Mouse (Mus musculus) heart, adult 2 months (tissue): ENCODE measurements at regions not wholly inside any gene's neighbourhood (a gene's known extent, or its start where the extent isn't known, plus 50 kb on each side); places are given as distances from the start of the nearest gene placed in this dataset.

Experiments
- DNase-seq, 2 experiments: peaks; one replicate each; pipeline ENCODE4 v3.0.0; 2021
- H3K27ac ChIP-seq: fragments of 200-600 bp; 2 replicates; pipeline ENCODE4 v1.8.1; 2022
- H3K27me3 ChIP-seq: fragments of 200-500 bp; 2 replicates; pipeline ENCODE4 v1.6.1; 2012; ENCODE audit warnings: mild to moderate bottlenecking, low read length, inconsistent platforms, mixed read lengths; ENCODE audit not compliant: control insufficient read depth, insufficient read depth
- H3K36me3 ChIP-seq: fragments of 200-500 bp; 2 replicates; pipeline ENCODE4 v1.6.1; 2012; ENCODE audit warnings: low read length, inconsistent platforms; ENCODE audit not compliant: control insufficient read depth, insufficient read depth
- H3K4me1 ChIP-seq: fragments of 200-500 bp; 2 replicates; pipeline ENCODE4 v1.6.1; 2011; ENCODE audit warnings: low read length; ENCODE audit not compliant: control insufficient read depth, insufficient read depth
- H3K4me3 ChIP-seq: fragments of 200-600 bp; 2 replicates; pipeline ENCODE4 v1.8.1; 2022
- H3K79me2 ChIP-seq: fragments of 200-500 bp; replicated peaks from 2 replicates; pipeline ENCODE4 v1.6.1; 2012; ENCODE audit warnings: mild to moderate bottlenecking, inconsistent platforms, low read length, moderate library complexity, mixed read lengths; ENCODE audit not compliant: control insufficient read depth, insufficient read depth
- H3K9ac ChIP-seq: fragments of 200-500 bp; 2 replicates; pipeline ENCODE4 v1.6.1; 2012; ENCODE audit warnings: low read depth, mild to moderate bottlenecking, control low read depth, inconsistent platforms, low read length, mixed read lengths
- CTCF ChIP-seq: fragments of 200-600 bp; IDR thresholded peaks from 2 replicates; pipeline ENCODE4 v1.8.1; 2022; ENCODE audit warnings: antibody characterized with exemption, mild to moderate bottlenecking, moderate library complexity
- EP300 ChIP-seq: fragments of 200-500 bp; IDR thresholded peaks from 2 replicates; pipeline ENCODE4 v1.6.1; 2011; ENCODE audit warnings: low read depth, low read length, control low read depth; ENCODE audit not compliant: insufficient read depth
- POLR2A ChIP-seq: fragments of 200-500 bp; IDR thresholded peaks from 2 replicates; pipeline ENCODE4 v1.6.1; 2011; ENCODE audit warnings: mild to moderate bottlenecking, low read depth, low read length, control low read depth; ENCODE audit not compliant: insufficient read depth
- WGBS: fragments of 180-500 bp; shearing (Covaris S2); methylation state at CpG from one replicate; pipeline ENCODE4 v1.1.7; 2018; 5-methylcytosine and 5-hydroxymethylcytosine counted together
- intact Hi-C: fragments of 180-260 bp; cut with DNase I; formaldehyde crosslinking; loops from one replicate; pipeline ENCODE4 v1.15.1; 2025

DNA sequence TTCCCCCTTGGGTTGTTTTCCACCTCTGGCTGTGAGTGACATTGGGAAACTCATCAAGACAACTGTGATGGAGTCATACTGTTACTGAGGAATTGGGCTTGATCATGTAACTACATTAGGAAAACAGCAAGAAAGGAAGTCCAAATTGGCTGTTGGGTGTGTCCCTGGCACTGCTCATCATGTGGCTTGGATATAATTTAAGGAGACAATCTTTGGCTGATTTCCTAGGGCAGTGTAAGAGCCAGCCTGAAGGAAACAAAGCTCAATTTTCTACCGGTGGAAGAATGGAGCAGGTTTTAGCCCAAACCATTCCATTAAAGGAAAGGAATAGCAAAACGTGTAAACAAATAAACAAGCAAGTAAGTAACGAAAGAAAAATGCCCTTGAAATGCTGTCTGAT, 310.4 kb downstream of the Gm10295 start:
- no peak overlapping the region for H3K27ac ChIP-seq
- no peak for TF ChIP-seq CTCF
- no peak for TF ChIP-seq EP300
- TF ChIP-seq POLR2A = no peak
- WGBS = 47% methylated on average over 3 of the region's 3 CpGs
- DNase-seq = peak in 1 of 2 experiments; percentile 6
- intact Hi-C loops = no loop called here
- no peaks in the 10 kb centered on the region for H3K79me2 ChIP-seq
- H3K4me1 ChIP-seq = no peaks in the 10 kb centered on the region
- no peaks in the 10 kb centered on the region for H3K27me3 ChIP-seq
- peaks cover 3% of the 10 kb centered on the region; the same call in 1 of the 2 replicates for H3K36me3 ChIP-seq
- H3K9ac ChIP-seq = no peak overlapping the region
- no peak overlapping the region for H3K4me3 ChIP-seq

- WGBS = 86% methylated on average over 5 of the region's 5 CpGs
Observed at GRCm38 (mm10) chr7:71038537-71038936, 312.7 kb downstream of the Gm10295 start.

DNA sequence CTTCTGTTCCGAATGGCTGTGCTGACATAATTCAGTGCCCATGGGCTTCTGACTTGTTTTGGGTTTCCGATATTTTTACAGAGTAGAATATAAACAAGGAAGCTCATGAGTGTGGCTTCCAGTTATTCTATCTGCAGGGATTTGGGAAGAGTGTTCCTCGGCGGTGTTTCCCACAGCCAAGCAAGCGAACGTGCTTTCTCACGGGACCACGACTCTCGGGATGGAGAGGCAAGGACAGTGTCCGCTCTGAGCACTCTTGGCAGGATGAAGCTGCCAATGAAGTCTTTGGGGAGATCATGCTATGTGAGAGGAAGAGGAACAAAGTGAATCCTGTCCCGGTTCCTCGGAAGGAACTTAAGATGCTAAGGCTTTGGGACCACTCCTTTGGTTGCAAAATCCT, 318.2 kb downstream of the Gm10295 start:
- intact Hi-C loops = no loop called here
- no peaks in the 10 kb centered on the region; the same call in 1 of the 2 replicates for H3K4me1 ChIP-seq
- H3K27ac ChIP-seq = peak overlapping the region; percentile 55; the same call in 1 of the 2 replicates
- H3K27me3 ChIP-seq = no peaks in the 10 kb centered on the region
- DNase-seq = peak; percentile 27 to 58
- H3K4me3 ChIP-seq = no peak overlapping the region
- H3K79me2 ChIP-seq = no peaks in the 10 kb centered on the region
- 59% methylated on average over 12 of the region's 12 CpGs for WGBS
- TF ChIP-seq POLR2A (no peak), EP300 (no peak), CTCF (no peak)
- no peaks in the 10 kb centered on the region for H3K36me3 ChIP-seq
- no peak overlapping the region for H3K9ac ChIP-seq

More at GRCm38 (mm10) chr7:71038537-71038936, 312.7 kb downstream of the Gm10295 start:
- Histone ChIP-seq H3K79me2 (no peaks in the 10 kb centered on the region), H3K27ac (no peak overlapping the region), H3K4me3 (no peak overlapping the region), H3K36me3 (peaks cover 3% of the 10 kb centered on the region; the same call in 1 of the 2 replicates), H3K4me1 (no peaks in the 10 kb centered on the region; the same call in 1 of the 2 replicates), H3K27me3 (no peaks in the 10 kb centered on the region), H3K9ac (no peak overlapping the region)
- TF ChIP-seq POLR2A = no peak
- no peak for TF ChIP-seq CTCF
- no peak for TF ChIP-seq EP300
- DNase-seq = no peak
- intact Hi-C loops = no loop called here

GRCm38 (mm10) chr7:71023946-71024610, 327.2 kb downstream of the Gm10295 start:
- no peak overlapping the region for H3K4me3 ChIP-seq
- no peaks in the 10 kb centered on the region; the same call in 1 of the 2 replicates for H3K4me1 ChIP-seq
- intact Hi-C loops = loop anchor here (10.0 kb wide), 1 partner anchor 679 kb away; no protein-coding TSS in a partner anchor
- 20% methylated on average over 9 of the region's 9 CpGs for WGBS
- no peak for DNase-seq
- no peak overlapping the region; the same call in 1 of the 2 replicates for H3K9ac ChIP-seq
- TF ChIP-seq CTCF (no peak), POLR2A (no peak), EP300 (no peak)
- peaks cover 3% of the 10 kb centered on the region; the same call in 1 of the 2 replicates for H3K36me3 ChIP-seq
- no peaks in the 10 kb centered on the region for H3K79me2 ChIP-seq
- no peaks in the 10 kb centered on the region for H3K27me3 ChIP-seq
- H3K27ac ChIP-seq = peak overlapping the region; percentile 30

DNA sequence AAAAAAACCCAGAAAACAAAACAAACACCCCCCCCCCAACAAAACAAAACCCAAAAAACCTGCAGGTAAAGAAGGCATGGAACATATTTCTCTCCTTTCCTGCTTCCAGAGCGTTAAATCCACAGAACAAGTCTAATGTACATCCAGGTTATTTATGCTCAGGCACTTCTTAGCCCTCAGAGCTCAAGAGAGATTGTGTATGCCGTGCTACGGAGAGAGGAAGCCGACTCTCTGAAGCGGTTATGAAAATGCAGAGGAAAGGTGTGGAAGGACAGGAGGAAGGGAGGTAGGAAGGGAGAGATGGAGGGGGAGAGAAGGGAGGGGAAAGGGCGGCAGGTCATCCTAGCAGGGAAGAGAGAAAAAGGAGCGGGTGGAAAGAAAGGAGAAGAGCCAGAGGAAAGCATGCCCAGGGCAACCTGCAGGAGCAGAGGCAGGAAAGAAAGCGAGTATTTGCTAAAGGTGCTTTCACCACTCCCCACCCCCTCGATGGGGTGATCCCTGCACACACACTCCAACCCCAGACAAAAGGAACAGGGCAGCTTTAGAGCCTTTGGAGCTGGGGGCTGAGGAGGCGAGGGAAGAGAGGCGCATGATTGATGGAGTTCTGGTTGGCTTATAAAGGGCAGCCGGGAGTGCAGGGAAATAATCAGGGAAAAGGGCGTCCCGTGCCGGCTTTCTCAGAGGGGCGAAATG, 327.9 kb downstream of the Gm10295 start:
- Histone ChIP-seq H3K4me1 (no peaks in the 10 kb centered on the region; the same call in 1 of the 2 replicates), H3K27me3 (no peaks in the 10 kb centered on the region), H3K27ac (peak overlapping the region; percentile 26; the same call in 1 of the 2 replicates), H3K36me3 (peaks cover 3% of the 10 kb centered on the region; the same call in 1 of the 2 replicates), H3K9ac (no peak overlapping the region), H3K79me2 (no peaks in the 10 kb centered on the region), H3K4me3 (no peak overlapping the region)
- no peak for TF ChIP-seq EP300
- no peak for TF ChIP-seq CTCF
- no peak for TF ChIP-seq POLR2A
- intact Hi-C loops = loop anchor here (10.0 kb wide), 1 partner anchor 679 kb away; no protein-coding TSS in a partner anchor
- peak in 1 of 2 experiments; percentile 22 for DNase-seq
- WGBS = 25% methylated on average over 16 of the region's 16 CpGs
